Mouse (Mus musculus): ENCODE data around the gene Rcor3.

The Rcor3 gene

GRCm38 (mm10) chr1:192070618-192071051, 67.2 kb downstream of the Rcor3 start:
- no peak for DNase-seq (ENCODE audit: low spot score)

- DNase-seq (ENCODE audit: low spot score) = no peak
Observed at GRCm38 (mm10) chr1:192069971-192070591, 67.8 kb downstream of the Rcor3 start.

- DNase-seq (ENCODE audit: low spot score) = no peak
Observed at GRCm38 (mm10) chr1:192068188-192068587, 69.7 kb downstream of the Rcor3 start.

GRCm38 (mm10) chr1:192066956-192067355, 70.9 kb downstream of the Rcor3 start:
- no peak for DNase-seq (ENCODE audit: low spot score)

- DNase-seq (ENCODE audit: low spot score) = no peak
Observed at GRCm38 (mm10) chr1:192063209-192063946, 74.5 kb downstream of the Rcor3 start.

- no peak for DNase-seq (ENCODE audit: low spot score)
Observed at GRCm38 (mm10) chr1:192062682-192063081, 75.2 kb downstream of the Rcor3 start.

GRCm38 (mm10) chr1:192061666-192062306, 76.1 kb downstream of the Rcor3 start:
- peak; percentile 66 for DNase-seq (ENCODE audit: low spot score)

GRCm38 (mm10) chr1:192058911-192059310, 79.0 kb downstream of the Rcor3 start:
- DNase-seq (ENCODE audit: low spot score) = no peak

GRCm38 (mm10) chr1:192053726-192054125, 84.1 kb downstream of the Rcor3 start:
- DNase-seq (ENCODE audit: low spot score) = no peak

GRCm38 (mm10) chr1:192052986-192053385, 84.9 kb downstream of the Rcor3 start:
- no peak for DNase-seq (ENCODE audit: low spot score)

GRCm38 (mm10) chr1:192052461-192052860, 85.4 kb downstream of the Rcor3 start:
- DNase-seq (ENCODE audit: low spot score) = no peak
